Mouse (Mus musculus) monocyte, adult 5-6 weeks (primary cell): ENCODE measurements around the gene Mplkip. TPM values are rescaled to one million over a fixed set of nuclear protein-coding genes. Genes with fewer than 3 reads are reported as not detected.

Experiments
- total RNA-seq: library from RNA; stranded (forward); fragments of 200-1000, 200-491, 200-594 nt; gene quantifications from 3 replicates; pipeline ENCODE4 v1.2.3, GENCODE M21; 2017

Gene Mplkip
- total RNA-seq, 1 experiment from 2014 or later: 49.2 TPM

Other genes starting within 250 kb of the Mplkip start
- gene Sugct, start 361 bp downstream of the Mplkip start, total RNA-seq: not detected in 3 replicates
- gene Cdk13, start 109.9 kb downstream of the Mplkip start, total RNA-seq: 114 to 138 TPM (median 137 TPM) in 3 replicates
- gene Rala, start 249.0 kb downstream of the Mplkip start, total RNA-seq: 52.1 to 58.2 TPM (median 55.3 TPM) in 3 replicates